Mouse (Mus musculus): ENCODE data around the gene Tnrc6b. TPM values are rescaled to one million over a fixed set of nuclear protein-coding genes. Genes with fewer than 3 reads are reported as not detected.
"Not testable (repeated sequence)": the region's sequence is repeated elsewhere in the genome, so short reads cannot be mapped to it uniquely, and the experiment has no call there.

The Tnrc6b gene
- polyA plus RNA-seq, 1 experiment from 2014 or later: 40.1 TPM

DNA sequence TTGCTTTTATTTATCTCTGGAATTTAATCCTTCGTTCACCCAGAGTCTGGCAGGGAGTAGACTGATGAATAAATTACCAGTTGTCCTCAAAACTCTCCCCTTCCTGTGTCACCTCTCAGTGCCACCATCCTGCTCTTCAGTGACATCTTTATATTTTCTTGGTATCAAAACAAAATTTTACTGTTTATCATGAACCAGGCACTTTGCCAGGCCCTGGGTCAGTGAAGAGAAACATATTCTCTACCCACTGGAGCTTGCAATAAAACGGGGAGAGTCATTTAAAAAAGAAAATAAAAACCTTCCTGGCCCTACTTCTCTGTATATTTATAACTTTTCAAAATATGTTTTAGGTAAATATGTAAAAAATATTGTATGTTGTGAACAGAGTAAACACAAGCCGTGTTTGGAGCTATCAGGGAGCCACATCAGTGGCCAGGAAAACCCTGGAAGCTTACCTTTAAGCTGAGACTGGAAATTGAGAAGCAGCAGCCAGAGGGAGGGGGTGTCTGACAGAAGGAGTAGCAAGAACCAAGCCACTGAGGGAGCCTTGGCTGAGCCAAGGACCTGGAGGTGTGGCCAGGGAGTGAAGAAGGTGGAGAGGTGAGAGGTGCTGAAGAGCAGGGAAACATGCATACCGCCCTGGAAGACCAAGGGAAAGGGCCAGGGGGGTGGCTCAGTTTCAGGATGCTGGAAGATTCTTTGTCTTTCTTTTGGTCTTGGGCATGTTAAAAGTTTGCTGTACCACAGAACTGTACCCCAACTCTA, 21.3 kb downstream of the Tnrc6b start:
- Histone ChIP-seq H3K4me1 (no peaks in the 10 kb centered on the region), H3K36me3 (no peaks in the 10 kb centered on the region), H3K27ac (no peak overlapping the region), H3K27me3 (ENCODE audit: low read depth, poor library complexity, severe bottlenecking) (no peaks in the 10 kb centered on the region), H3K4me3 (no peak overlapping the region), H3K9me3 (replicated peaks) (no peaks in the 10 kb centered on the region)
- DNase-seq (ENCODE audit: low spot score): no peak
- WGBS: 59% methylated on average over 4 of the region's 4 CpGs

DNA sequence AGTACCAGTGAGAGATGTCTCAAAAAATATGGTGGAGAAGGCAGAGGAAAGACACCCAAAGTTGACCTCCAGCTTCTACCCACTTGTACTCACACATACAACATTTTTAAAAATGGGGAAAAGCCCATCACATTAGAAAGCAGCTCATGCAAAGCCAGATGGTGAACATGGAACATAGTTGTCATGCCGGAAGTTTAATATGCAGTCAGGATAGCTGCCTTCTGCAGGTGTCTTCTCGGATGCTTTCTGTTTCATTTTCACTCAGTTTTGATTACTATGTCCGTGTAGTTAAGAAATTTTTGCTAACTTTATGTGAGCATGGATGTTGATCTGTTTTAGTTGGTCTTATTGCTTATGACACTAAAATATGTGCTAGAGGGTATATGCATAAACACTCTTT, 24.2 kb downstream of the Tnrc6b start:
- Histone ChIP-seq H3K27me3 (ENCODE audit: low read depth, poor library complexity, severe bottlenecking) (no peaks in the 10 kb centered on the region), H3K27ac (no peak overlapping the region), H3K4me1 (no peaks in the 10 kb centered on the region), H3K4me3 (no peak overlapping the region), H3K36me3 (no peaks in the 10 kb centered on the region), H3K9me3 (replicated peaks) (no peaks in the 10 kb centered on the region)
- no peak for DNase-seq (ENCODE audit: low spot score)
- WGBS: 86% methylated on average over 3 of the region's 3 CpGs

DNA sequence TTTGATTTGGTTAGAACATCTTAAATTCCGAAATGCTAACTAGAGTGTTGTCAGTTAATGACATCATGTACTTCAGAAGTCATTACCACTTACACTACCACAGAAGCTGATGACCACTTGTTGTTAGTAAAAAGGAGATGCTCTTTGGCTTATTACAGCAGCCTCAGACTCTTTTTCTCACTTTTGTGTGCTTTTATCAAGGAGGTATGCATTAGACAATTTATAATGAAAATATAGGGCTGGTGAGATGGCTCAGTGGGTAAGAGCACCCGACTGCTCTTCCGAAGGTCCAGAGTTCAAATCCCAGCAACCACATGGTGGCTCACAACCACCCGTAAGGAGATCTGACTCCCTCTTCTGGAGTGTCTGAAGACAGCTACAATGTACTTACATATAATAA, 24.6 kb downstream of the Tnrc6b start:
- 85% methylated on average over 4 of the region's 4 CpGs for WGBS
- not testable (repeated sequence) for H3K9me3 ChIP-seq (replicated peaks)

DNA sequence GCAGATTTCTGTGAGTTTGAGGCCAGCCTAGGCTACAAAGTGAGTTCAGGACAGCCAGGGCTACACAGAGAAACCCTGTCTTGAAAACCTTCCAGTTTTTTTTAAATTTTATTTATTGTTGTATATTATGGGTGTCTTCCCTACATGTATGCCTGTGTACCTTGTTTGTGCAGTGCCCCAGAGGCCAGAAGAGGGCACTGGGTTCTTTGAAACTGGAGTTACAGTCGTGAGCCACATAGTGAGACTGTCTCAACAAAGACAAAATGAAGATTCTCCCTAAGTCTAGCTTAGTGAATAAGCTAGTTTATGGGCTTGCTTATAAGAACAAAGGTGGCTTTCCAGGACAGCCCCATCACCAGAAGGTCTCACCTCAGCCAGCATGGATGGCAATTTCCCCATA, 25.4 kb downstream of the Tnrc6b start:
- H3K27me3 ChIP-seq (ENCODE audit: low read depth, poor library complexity, severe bottlenecking): no peaks in the 10 kb centered on the region
- no peaks in the 10 kb centered on the region for H3K9me3 ChIP-seq (replicated peaks)
- DNase-seq (ENCODE audit: low spot score): no peak
- H3K36me3 ChIP-seq: no peaks in the 10 kb centered on the region
- no peaks in the 10 kb centered on the region for H3K4me1 ChIP-seq
- WGBS: 63% methylated on average over 1 of the region's 1 CpGs
- no peak overlapping the region for H3K4me3 ChIP-seq
- no peak overlapping the region for H3K27ac ChIP-seq

More for the DNA sequence above, 24.6 kb downstream of the Tnrc6b start:
- not testable (repeated sequence) for DNase-seq (ENCODE audit: low spot score); H3K36me3 ChIP-seq; H3K4me3 ChIP-seq; H3K27ac ChIP-seq; H3K4me1 ChIP-seq; H3K27me3 ChIP-seq (ENCODE audit: low read depth, poor library complexity, severe bottlenecking)

DNA sequence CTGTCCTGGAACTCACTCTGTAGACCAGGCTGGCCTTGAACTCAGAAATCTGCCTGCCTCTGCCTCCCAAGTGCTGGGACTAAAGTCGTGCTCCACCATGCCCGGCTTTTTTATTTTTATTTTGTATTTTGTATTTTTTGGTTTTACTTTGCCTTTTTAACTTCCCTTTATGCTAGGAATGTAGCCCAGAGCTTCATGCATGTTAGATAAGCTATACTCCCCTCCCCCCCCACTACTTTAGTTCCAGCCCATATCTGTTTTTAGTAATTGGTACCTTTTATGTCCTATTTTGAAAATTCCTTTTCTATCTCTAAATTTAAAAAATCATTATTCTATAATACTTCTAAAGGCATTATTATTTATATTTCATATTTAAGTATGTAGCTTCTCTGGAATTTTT, 27.1 kb downstream of the Tnrc6b start:
- DNase-seq (ENCODE audit: low spot score): no peak
- Histone ChIP-seq H3K4me1 (no peaks in the 10 kb centered on the region), H3K9me3 (replicated peaks) (no peaks in the 10 kb centered on the region), H3K4me3 (no peak overlapping the region), H3K27me3 (ENCODE audit: low read depth, poor library complexity, severe bottlenecking) (no peaks in the 10 kb centered on the region), H3K27ac (no peak overlapping the region), H3K36me3 (no peaks in the 10 kb centered on the region)
- WGBS: 98% methylated on average over 2 of the region's 2 CpGs

DNA sequence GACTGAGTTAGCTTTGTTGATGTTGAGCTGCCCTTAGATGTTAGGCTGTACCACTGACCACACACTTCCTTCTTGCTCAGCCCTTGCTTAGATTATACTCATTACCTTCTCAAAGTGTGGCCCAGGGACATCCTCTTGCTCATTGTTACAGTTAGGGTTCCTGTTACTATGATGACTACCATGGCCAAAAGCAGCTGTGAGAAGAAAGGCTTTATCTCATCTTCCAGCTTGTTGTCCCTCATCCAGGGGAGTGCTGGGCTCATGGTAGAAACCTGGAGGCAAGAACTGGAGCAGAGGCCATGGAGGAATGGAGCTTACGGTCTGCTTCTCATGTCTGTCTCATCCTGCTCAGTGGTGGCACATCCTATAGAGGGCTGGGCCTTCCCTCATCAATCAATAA, 28.9 kb downstream of the Tnrc6b start:
- no peaks in the 10 kb centered on the region for H3K36me3 ChIP-seq
- H3K27ac ChIP-seq: no peak overlapping the region
- H3K27me3 ChIP-seq (ENCODE audit: low read depth, poor library complexity, severe bottlenecking): no peaks in the 10 kb centered on the region
- WGBS: 90% methylated on average over 1 of the region's 1 CpGs
- H3K4me3 ChIP-seq: no peak overlapping the region
- H3K4me1 ChIP-seq: no peaks in the 10 kb centered on the region
- no peak for DNase-seq (ENCODE audit: low spot score)
- H3K9me3 ChIP-seq (replicated peaks): no peaks in the 10 kb centered on the region

DNA sequence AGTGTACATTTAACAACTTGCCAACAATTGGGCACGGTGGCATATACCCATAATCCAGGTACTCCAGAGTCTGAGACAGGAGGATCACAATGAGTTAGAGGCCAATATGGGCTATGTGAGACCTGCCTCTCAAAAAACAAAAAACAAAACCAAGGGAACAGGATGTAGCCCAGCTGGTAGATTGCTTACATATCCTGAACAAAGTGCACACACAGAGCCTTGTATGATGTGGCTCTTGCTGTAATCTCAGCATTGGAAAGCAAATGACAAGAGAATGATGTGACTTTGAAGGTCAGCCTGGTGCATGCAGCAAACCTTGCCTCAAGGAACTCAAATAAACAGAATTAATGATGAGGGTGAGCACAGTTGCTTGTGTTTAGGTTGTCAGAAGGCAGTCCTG, 30.7 kb downstream of the Tnrc6b start:
- H3K27me3 ChIP-seq (ENCODE audit: low read depth, poor library complexity, severe bottlenecking): no peaks in the 10 kb centered on the region
- no peak overlapping the region for H3K27ac ChIP-seq
- no peak overlapping the region for H3K4me3 ChIP-seq
- no peaks in the 10 kb centered on the region for H3K9me3 ChIP-seq (replicated peaks)
- 90% methylated on average over 1 of the region's 1 CpGs for WGBS
- H3K36me3 ChIP-seq: no peaks in the 10 kb centered on the region
- H3K4me1 ChIP-seq: no peaks in the 10 kb centered on the region
- no peak for DNase-seq (ENCODE audit: low spot score)

DNA sequence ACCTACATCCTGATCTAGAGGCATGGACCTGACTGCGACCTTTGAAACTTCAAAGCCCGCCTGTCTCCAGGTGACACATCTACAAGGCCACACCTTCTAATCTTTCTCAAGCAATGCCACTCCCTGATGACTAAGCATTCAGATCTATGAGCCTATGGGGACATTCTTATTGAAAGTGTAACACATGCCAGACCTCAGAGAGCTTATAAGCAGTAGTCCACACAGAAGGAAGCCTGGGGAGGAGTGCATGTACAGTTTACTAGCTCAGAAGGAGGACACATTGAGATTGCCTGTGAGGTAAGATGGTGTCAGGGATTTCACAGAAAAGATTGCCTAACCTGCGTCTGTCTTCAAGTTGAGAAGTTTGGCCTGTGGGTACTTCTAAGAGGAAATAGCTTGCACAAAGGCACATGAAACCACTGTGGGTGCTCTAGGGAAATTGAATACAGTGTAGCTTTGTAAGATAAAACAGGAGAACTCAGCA, 31.9 kb downstream of the Tnrc6b start:
- Histone ChIP-seq H3K27me3 (ENCODE audit: low read depth, poor library complexity, severe bottlenecking) (no peaks in the 10 kb centered on the region), H3K9me3 (replicated peaks) (no peaks in the 10 kb centered on the region), H3K27ac (no peak overlapping the region), H3K36me3 (no peaks in the 10 kb centered on the region), H3K4me1 (no peaks in the 10 kb centered on the region), H3K4me3 (no peak overlapping the region)
- DNase-seq (ENCODE audit: low spot score): no peak
- 87% methylated on average over 3 of the region's 3 CpGs for WGBS

DNA sequence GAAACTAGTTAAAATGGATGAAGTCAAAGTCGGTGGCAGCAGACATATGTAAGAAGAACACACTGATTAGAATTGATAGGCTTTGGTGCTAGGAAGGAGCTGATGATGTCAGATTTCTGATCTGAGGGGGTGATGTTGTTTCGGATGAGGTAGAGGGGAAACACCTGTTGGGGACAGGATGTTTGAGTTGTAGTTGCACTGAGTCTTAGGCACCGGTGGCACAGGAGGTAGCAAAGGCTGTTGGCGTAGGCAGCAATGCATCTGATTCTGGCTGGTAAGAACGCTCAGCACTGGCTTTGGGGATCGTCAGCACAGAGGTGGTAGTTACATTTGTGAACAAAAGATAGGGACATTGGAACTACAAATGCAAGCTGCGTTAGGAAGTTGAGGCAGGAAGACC, 32.5 kb downstream of the Tnrc6b start:
- Histone ChIP-seq H3K9me3 (replicated peaks) (no peaks in the 10 kb centered on the region), H3K4me1 (no peaks in the 10 kb centered on the region), H3K36me3 (no peaks in the 10 kb centered on the region), H3K27ac (no peak overlapping the region), H3K4me3 (no peak overlapping the region), H3K27me3 (ENCODE audit: low read depth, poor library complexity, severe bottlenecking) (no peaks in the 10 kb centered on the region)
- WGBS: 90% methylated on average over 7 of the region's 7 CpGs
- DNase-seq (ENCODE audit: low spot score): no peak

DNA sequence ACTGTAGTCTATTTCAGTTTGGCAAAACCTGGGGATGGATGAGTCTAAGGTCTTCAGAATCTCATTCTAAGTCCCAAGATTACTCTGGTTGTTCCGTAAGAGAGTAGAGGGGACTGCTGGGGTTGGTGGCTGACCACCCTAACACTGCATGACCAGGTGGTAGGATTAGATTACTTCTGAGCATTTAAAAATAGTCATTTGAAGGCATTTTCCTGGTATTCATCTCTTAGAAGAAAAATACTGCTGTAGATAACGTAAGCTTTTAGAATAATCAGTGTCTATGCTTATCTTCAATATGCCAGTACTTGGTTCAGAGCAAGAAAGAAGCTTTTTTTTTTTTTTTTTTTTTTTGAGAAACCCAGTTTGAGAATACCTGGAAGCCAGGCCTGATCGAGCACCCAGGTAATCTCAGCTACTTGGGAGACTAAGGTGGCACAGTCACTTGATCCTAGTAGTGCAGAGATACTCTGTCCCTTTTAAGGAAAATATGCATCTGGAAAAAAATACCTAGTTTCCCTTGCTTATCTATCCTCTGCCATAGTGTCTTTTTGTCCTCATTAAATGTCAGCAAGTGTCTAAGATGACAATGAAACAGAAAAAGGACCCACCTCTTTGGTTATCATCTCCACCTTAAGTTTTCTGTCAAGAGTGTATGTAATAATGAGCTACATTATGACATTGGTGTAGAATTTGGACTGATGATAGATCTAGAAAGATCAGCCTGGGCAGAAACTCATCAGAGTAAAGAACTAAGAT, 33.7 kb downstream of the Tnrc6b start:
- 89% methylated on average over 3 of the region's 3 CpGs for WGBS
- no peaks in the 10 kb centered on the region for H3K36me3 ChIP-seq
- no peak overlapping the region for H3K27ac ChIP-seq
- DNase-seq (ENCODE audit: low spot score): no peak
- H3K27me3 ChIP-seq (ENCODE audit: low read depth, poor library complexity, severe bottlenecking): no peaks in the 10 kb centered on the region
- H3K4me3 ChIP-seq: no peak overlapping the region
- H3K9me3 ChIP-seq (replicated peaks): no peaks in the 10 kb centered on the region
- H3K4me1 ChIP-seq: no peaks in the 10 kb centered on the region

DNA sequence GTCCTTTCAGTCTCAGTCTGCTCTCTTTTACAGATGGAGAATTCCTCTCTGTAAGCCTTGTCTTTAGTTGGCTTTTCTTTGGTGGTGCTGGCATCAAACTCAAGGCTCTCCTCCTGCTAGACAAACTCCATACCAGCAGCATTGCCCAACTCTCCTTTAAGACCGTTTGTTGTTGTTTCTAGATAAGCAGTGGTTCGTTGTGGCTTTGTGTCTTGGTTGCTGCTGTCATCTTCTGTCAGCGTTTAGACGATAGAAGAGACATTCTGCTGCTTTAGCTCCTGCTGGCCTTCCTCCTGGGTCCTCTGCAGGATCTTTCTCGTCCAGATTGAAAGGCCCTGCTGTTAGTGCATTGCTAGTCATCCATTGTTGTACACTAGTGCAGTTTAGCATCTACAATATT, 37.9 kb downstream of the Tnrc6b start:
- Histone ChIP-seq H3K4me1 (no peaks in the 10 kb centered on the region), H3K27ac (no peak overlapping the region), H3K27me3 (ENCODE audit: low read depth, poor library complexity, severe bottlenecking) (no peaks in the 10 kb centered on the region), H3K4me3 (no peak overlapping the region), H3K36me3 (no peaks in the 10 kb centered on the region), H3K9me3 (replicated peaks) (no peaks in the 10 kb centered on the region)
- DNase-seq (ENCODE audit: low spot score): no peak
- WGBS: 76% methylated on average over 5 of the region's 5 CpGs

DNA sequence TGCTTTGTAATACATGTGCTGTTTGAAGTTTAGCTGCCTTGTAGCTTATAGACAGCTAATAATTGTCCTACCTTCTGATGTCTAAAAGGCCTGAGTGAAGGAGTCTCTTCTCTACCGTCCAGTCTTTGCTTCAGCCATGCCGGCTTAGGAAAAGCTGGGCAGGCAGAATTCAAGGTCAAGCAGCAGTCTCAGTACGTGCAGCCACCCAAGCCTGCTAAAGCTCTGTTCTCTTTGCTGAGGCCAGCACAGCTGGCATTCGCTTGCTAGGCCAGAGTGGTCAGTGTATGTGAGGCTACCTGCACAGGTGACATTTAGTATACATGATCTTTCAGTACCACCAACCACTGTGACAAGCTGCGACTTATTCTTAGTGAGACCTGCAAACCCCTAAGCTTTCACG, 42.2 kb downstream of the Tnrc6b start:
- H3K4me1 ChIP-seq: no peaks in the 10 kb centered on the region
- no peak for DNase-seq (ENCODE audit: low spot score)
- H3K4me3 ChIP-seq: no peak overlapping the region
- no peaks in the 10 kb centered on the region for H3K27me3 ChIP-seq (ENCODE audit: low read depth, poor library complexity, severe bottlenecking)
- H3K36me3 ChIP-seq: no peaks in the 10 kb centered on the region
- no peaks in the 10 kb centered on the region for H3K9me3 ChIP-seq (replicated peaks)
- no peak overlapping the region for H3K27ac ChIP-seq
- 78% methylated on average over 6 of the region's 6 CpGs for WGBS

DNA sequence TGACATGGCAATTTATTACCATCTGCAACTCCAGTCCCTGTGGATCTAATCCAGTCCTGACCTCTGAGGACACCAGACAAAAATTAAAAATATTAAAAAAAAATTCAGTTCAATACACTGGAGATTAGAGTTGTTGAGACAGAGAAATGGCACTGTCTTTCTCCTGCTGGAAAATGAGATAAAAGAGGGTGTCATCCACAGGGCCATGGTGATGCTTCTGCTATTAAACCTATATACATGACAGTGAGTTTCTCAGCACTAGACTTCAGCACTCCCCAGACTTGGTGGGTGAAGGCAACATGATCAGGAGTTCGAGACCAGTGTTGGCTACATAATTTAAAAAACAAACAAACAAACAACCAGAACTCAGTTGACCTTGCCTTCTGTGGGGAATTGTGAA, 43.0 kb downstream of the Tnrc6b start:
- 89% methylated on average over 1 of the region's 1 CpGs for WGBS
- Histone ChIP-seq H3K36me3 (no peaks in the 10 kb centered on the region), H3K27ac (no peak overlapping the region), H3K9me3 (replicated peaks) (no peaks in the 10 kb centered on the region), H3K27me3 (ENCODE audit: low read depth, poor library complexity, severe bottlenecking) (no peaks in the 10 kb centered on the region), H3K4me1 (no peaks in the 10 kb centered on the region), H3K4me3 (no peak overlapping the region)
- DNase-seq (ENCODE audit: low spot score): no peak

Data from limb, embryonic 10.5 days (tissue).